Mouse (Mus musculus) gastrocnemius, postnatal 14 days (tissue): Measurements from ENCODE around the gene Wtap. TPM values are rescaled to one million over a fixed set of nuclear protein-coding genes. Genes with fewer than 3 reads are reported as not detected.
"Not testable (repeated sequence)": the region's sequence is repeated elsewhere in the genome, so short reads cannot be mapped to it uniquely, and the experiment has no call there.

Experiments
- DNase-seq: peaks from one replicate; pipeline ENCODE4 v3.0.0; 2021; ENCODE audit warnings: mixed read lengths
- intact Hi-C: fragments of 180-260 bp; cut with DNase I; formaldehyde crosslinking; loops from one replicate; pipeline ENCODE4 v1.15.1; 2025; ENCODE audit warnings: low total_unique reads
- long read RNA-seq, 2 experiments: library from polyadenylated mRNA; stranded (forward); transcript quantifications; one replicate each; pipeline ENCODE4 v2.0.0; 2021
- total RNA-seq, 2 experiments: library from RNA; stranded (reverse); gene quantifications; 2 replicates each; pipeline ENCODE4 v1.2.3; 2021

The Wtap gene
- total RNA-seq: 10 to 100 TPM; 27.9 to 31.2 TPM
- long read RNA-seq, experiment 1, transcript Wtap-201 (8 exons, 2,051 nt): major isoform, 5 of 18 reads
- long read RNA-seq, experiment 1, partial matches to known transcripts: 1 of 18 reads
- long read RNA-seq, experiment 1, other reads (novel, unspliced or antisense): 1 of 18 reads
- long read RNA-seq, experiment 2, transcript Wtap-205 (6 exons, 2,442 nt): major isoform, 8 of 16 reads
- long read RNA-seq, experiment 2, partial matches to known transcripts: 0 of 16 reads
- long read RNA-seq, experiment 2, other reads (novel, unspliced or antisense): 2 of 16 reads

GRCm38 (mm10) chr17:12994069-12994468 lies at the start of gene Wtap:
Wtap (minus strand) TSS chr17:12994169.
- intact Hi-C loops: no loop called here
- DNase-seq: no peak

DNA sequence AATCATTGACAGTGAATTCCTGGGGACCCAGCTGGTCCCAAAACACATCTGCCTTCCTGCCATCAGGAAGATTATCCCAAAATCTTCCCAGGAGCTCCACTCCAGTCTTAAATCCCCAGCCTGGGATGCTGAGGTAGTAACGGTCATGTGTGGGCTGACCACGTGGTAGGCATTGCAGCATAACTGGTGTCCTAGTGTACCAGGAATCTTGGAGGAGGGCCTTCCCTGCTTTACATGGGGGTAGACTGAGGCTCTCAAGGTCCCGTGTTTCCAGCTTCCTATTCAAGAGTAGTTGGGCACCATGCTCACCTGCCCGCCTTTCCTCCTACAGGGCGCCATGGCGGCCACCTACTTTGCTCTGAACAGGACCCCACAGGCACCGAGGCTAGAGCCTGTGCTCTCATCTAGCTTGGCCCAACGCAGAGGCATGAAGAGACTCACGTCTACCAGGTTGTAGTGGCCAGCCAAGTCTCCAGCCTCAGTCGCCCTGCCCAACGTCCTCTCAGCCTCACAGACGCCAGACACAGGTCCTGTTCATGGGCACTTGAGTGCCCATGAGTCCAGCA lies 42.7 kb upstream of the Wtap start:
- DNase-seq, intact Hi-C loops: not testable (repeated sequence)

- DNase-seq: no peak
- intact Hi-C loops: no loop called here
Observed at GRCm38 (mm10) chr17:13013316-13013715, 19.3 kb upstream of the Wtap start.

- DNase-seq: no peak
- intact Hi-C loops: no loop called here
Observed at GRCm38 (mm10) chr17:13009887-13010286, 15.9 kb upstream of the Wtap start.

DNA sequence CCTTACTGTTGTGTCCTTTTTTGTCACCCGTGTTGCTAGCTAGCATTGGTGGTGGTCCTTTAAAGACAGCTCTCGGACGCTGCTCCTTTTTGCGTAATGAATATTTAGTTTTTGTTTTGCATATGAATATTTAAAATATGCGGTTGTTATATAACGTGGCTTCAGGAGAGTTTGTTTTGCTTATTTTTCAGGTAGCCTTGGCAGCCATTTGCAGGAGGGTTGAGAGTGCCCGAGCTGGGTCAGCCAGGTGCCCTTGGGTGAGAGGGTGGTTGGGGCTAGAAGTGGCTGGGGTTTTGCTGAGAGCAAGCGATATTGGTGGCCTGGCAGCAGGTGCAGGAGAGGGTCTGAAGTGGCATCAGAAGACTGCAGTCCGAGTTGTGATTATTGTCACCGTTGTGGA lies 14.6 kb upstream of the Wtap start:
- intact Hi-C loops: no loop called here
- no peak for DNase-seq

GRCm38 (mm10) chr17:13007730-13008425 lies 13.9 kb upstream of the Wtap start:
- intact Hi-C loops: no loop called here
- DNase-seq: peak; percentile 100

GRCm38 (mm10) chr17:13006984-13007383 lies 13.0 kb upstream of the Wtap start:
- intact Hi-C loops: no loop called here
- DNase-seq: no peak

DNA sequence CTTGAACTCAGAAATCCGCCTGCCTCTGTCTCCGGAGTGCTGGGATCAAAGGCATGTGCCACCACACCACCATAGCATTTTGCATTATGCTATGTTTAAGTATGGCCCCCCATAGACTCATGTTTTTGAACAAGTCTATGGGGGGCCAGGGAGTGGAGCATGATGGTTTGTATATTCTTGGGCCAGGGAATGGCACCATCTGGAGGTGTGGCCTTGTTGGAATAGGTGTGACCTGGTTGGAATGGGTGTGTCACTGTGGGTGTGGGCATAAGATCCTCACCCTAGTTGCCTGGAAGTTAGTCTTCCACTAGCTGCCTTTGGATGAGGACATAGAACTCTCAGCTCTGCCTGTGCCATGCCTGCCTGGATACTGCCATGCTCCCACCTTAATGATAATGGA lies 12.6 kb upstream of the Wtap start, which contains the start of gene Sod2:
TSS of gene Sod2 (plus strand) at position 301 of the 400 bp plus-strand sequence.
- intact Hi-C loops, DNase-seq: not testable (repeated sequence)

GRCm38 (mm10) chr17:13004436-13004835 lies 10.5 kb upstream of the Wtap start:
- intact Hi-C loops: not testable (repeated sequence)

GRCm38 (mm10) chr17:13002243-13002642 lies 8.3 kb upstream of the Wtap start:
- DNase-seq, intact Hi-C loops: not testable (repeated sequence)

More at GRCm38 (mm10) chr17:13004436-13004835, 10.5 kb upstream of the Wtap start:
- not testable (repeated sequence) for DNase-seq

- intact Hi-C loops: loop anchor here (5.0 kb wide), 1 partner anchor 117 kb away; no protein-coding TSS in a partner anchor
- DNase-seq: no peak
Observed at GRCm38 (mm10) chr17:12999069-12999468, 5.1 kb upstream of the Wtap start.

DNA sequence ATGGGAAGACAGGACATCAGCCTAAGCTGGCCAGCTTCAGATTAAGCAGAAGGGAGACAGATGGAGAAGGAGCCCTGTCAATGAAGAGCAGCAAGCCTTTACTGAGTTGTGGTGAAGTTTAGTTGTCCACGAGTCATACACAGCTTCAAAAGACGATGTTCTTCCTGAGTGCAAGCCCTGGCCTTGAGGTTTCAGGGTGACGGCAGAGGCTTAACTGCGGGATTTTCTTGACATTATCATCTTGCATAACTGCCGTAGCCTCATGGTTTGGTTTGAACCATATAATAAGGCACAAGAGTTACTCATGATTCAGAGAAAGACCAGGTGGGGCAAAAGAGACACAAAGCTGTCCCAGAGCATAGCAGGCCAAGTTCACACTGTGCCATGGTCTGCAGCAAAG lies 3.9 kb upstream of the Wtap start:
- intact Hi-C loops: loop anchor here (5.0 kb wide), 1 partner anchor 116 kb away; no protein-coding TSS in a partner anchor
- DNase-seq: no peak

GRCm38 (mm10) chr17:12996345-12996744 lies 2.4 kb upstream of the Wtap start:
- peak; percentile 39 for DNase-seq
- intact Hi-C loops: loop anchor here (5.0 kb wide), 1 partner anchor 114 kb away; no protein-coding TSS in a partner anchor

- DNase-seq: peak; percentile 97
- intact Hi-C loops: no loop called here
Observed at GRCm38 (mm10) chr17:12992470-12992991, 1.4 kb downstream of the Wtap start.

GRCm38 (mm10) chr17:12991635-12992358 lies 2.2 kb downstream of the Wtap start:
- intact Hi-C loops: no loop called here
- DNase-seq: peak; percentile 90

- intact Hi-C loops: no loop called here
- DNase-seq: no peak
Observed at GRCm38 (mm10) chr17:12991194-12991634, 2.8 kb downstream of the Wtap start.

GRCm38 (mm10) chr17:12990567-12991145 lies 3.3 kb downstream of the Wtap start:
- intact Hi-C loops: no loop called here
- no peak for DNase-seq

DNA sequence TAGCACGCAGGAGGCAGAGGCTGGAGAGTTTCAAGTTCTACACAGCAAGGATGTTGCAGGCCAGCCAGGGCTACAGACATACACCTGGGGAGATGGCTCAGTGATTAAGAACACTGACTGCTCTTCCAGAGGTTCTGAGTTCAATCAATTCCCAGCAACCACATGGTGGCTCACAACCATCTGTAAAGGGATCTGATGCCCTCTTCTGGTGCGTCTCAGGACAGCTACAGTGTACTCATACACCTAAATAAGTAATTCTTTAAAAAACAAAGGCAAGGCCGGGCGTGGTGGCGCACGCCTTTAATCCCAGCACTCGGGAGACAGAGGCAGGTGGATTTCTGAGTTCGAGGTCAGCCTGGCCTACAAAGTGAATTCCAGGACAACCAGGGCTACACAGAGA lies 5.9 kb downstream of the Wtap start:
- intact Hi-C loops: loop anchor here (10.0 kb wide), 1 partner anchor 73 kb away; the partner anchor contains the start of genes Mrpl18, Pnldc1 and Tcp1
- DNase-seq: not testable (repeated sequence)

GRCm38 (mm10) chr17:12983988-12984387 lies 10.0 kb downstream of the Wtap start:
- intact Hi-C loops: loop anchor here (10.0 kb wide), 1 partner anchor 69 kb away; the partner anchor contains the start of genes Mrpl18, Pnldc1 and Tcp1
- DNase-seq: no peak
